Mouse (Mus musculus): ENCODE results near the gene Tnfrsf25. TPM values are rescaled to one million over a fixed set of nuclear protein-coding genes. Genes with fewer than 3 reads are reported as not detected.

The Tnfrsf25 gene
- polyA plus RNA-seq, 1 experiment = 1.9 TPM

DNA sequence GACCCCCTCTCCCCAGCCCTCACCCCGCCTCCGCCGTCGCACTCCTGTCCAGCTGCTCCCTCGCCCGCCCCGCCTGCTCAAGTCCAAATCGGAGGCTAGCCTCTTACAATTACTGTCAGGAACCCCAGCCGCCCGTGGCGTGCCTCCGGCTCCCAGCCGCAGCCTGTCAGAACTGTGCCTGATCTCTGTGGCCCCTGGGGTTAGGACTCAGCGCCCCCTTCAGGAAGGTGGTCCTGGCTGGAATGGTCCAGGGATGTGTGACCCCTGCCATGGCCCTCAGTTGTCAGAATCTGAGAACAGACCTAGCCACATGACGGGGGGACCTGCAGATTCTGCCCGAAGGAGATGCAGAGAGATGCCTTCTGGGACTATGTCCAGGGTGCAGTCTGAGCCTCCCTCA, 1.7 kb upstream of the Tnfrsf25 start:
- no peak for TF ChIP-seq POLR2A (IDR thresholded peaks at IDR 0.05; ENCODE audit: low read depth, low read length)
- no peak for TF ChIP-seq CTCF (IDR thresholded peaks at IDR 0.05; ENCODE audit: borderline replicate concordance, insufficient read depth, low read length)
- Histone ChIP-seq H3K4me1 (ENCODE audit: control insufficient read depth, insufficient read depth, low read length) (no peaks in the 10 kb centered on the region), H3K27ac (ENCODE audit: insufficient read depth, low read length) (no peak overlapping the region)

DNA sequence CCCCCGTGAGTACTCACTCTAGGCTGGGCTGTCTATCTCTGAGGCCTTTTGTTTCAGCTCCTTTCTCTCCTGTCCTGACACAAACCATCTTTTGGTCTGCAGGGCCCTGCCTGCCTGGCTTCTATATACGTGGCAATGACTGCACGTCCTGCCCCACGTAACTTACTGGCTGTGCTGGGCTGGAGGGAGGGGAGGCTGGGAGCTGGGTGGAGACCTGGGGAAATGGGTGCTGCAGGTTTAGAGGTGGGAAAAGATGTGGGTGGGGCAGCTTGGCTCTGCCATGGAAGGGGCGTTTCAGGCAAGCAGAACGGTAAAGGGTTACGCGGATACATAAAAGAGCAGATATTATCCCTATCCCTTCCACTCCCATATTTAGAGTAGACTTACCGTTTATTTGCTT, 1.8 kb downstream of the Tnfrsf25 start:
- H3K27ac ChIP-seq (ENCODE audit: insufficient read depth, low read length) = no peak overlapping the region
- no peak for TF ChIP-seq CTCF (IDR thresholded peaks at IDR 0.05; ENCODE audit: borderline replicate concordance, insufficient read depth, low read length)
- TF ChIP-seq POLR2A (IDR thresholded peaks at IDR 0.05; ENCODE audit: low read depth, low read length) = no peak
- no peak overlapping the region for H3K4me3 ChIP-seq (ENCODE audit: insufficient read depth, low read length)
- no peaks in the 10 kb centered on the region for H3K4me1 ChIP-seq (ENCODE audit: control insufficient read depth, insufficient read depth, low read length)

More for the DNA sequence above, 1.7 kb upstream of the Tnfrsf25 start:
- H3K4me3 ChIP-seq (ENCODE audit: insufficient read depth, low read length) = no peak overlapping the region

- Histone ChIP-seq H3K4me1 (ENCODE audit: control insufficient read depth, insufficient read depth, low read length) (no peaks in the 10 kb centered on the region), H3K4me3 (ENCODE audit: insufficient read depth, low read length) (no peak overlapping the region), H3K27ac (ENCODE audit: insufficient read depth, low read length) (no peak overlapping the region)
- TF ChIP-seq POLR2A (IDR thresholded peaks at IDR 0.05; ENCODE audit: low read depth, low read length) (no peak), CTCF (IDR thresholded peaks at IDR 0.05; ENCODE audit: borderline replicate concordance, insufficient read depth, low read length) (0 out of 2 replicates have a peak, but pooled peaks have one; percentile 6)
Measured at GRCm38 (mm10) chr4:152119396-152120292, 3.9 kb downstream of the Tnfrsf25 start.

GRCm38 (mm10) chr4:152120311-152121182, 4.8 kb downstream of the Tnfrsf25 start:
- Histone ChIP-seq H3K4me1 (ENCODE audit: control insufficient read depth, insufficient read depth, low read length) (no peaks in the 10 kb centered on the region), H3K27ac (ENCODE audit: insufficient read depth, low read length) (no peak overlapping the region), H3K4me3 (ENCODE audit: insufficient read depth, low read length) (no peak overlapping the region)
- TF ChIP-seq CTCF (IDR thresholded peaks at IDR 0.05; ENCODE audit: borderline replicate concordance, insufficient read depth, low read length) (no peak), POLR2A (IDR thresholded peaks at IDR 0.05; ENCODE audit: low read depth, low read length) (no peak)

GRCm38 (mm10) chr4:152121183-152121505, 5.4 kb downstream of the Tnfrsf25 start:
- Histone ChIP-seq H3K4me3 (ENCODE audit: insufficient read depth, low read length) (no peak overlapping the region), H3K27ac (ENCODE audit: insufficient read depth, low read length) (no peak overlapping the region), H3K4me1 (ENCODE audit: control insufficient read depth, insufficient read depth, low read length) (no peaks in the 10 kb centered on the region)
- no peak for TF ChIP-seq CTCF (IDR thresholded peaks at IDR 0.05; ENCODE audit: borderline replicate concordance, insufficient read depth, low read length)
- TF ChIP-seq POLR2A (IDR thresholded peaks at IDR 0.05; ENCODE audit: low read depth, low read length) = no peak

GRCm38 (mm10) chr4:152124361-152124961, 8.7 kb downstream of the Tnfrsf25 start:
- Histone ChIP-seq H3K4me3 (ENCODE audit: insufficient read depth, low read length) (no peak overlapping the region), H3K27ac (ENCODE audit: insufficient read depth, low read length) (no peak overlapping the region), H3K4me1 (ENCODE audit: control insufficient read depth, insufficient read depth, low read length) (no peaks in the 10 kb centered on the region)
- TF ChIP-seq CTCF (IDR thresholded peaks at IDR 0.05; ENCODE audit: borderline replicate concordance, insufficient read depth, low read length) (no peak), POLR2A (IDR thresholded peaks at IDR 0.05; ENCODE audit: low read depth, low read length) (no peak)

DNA sequence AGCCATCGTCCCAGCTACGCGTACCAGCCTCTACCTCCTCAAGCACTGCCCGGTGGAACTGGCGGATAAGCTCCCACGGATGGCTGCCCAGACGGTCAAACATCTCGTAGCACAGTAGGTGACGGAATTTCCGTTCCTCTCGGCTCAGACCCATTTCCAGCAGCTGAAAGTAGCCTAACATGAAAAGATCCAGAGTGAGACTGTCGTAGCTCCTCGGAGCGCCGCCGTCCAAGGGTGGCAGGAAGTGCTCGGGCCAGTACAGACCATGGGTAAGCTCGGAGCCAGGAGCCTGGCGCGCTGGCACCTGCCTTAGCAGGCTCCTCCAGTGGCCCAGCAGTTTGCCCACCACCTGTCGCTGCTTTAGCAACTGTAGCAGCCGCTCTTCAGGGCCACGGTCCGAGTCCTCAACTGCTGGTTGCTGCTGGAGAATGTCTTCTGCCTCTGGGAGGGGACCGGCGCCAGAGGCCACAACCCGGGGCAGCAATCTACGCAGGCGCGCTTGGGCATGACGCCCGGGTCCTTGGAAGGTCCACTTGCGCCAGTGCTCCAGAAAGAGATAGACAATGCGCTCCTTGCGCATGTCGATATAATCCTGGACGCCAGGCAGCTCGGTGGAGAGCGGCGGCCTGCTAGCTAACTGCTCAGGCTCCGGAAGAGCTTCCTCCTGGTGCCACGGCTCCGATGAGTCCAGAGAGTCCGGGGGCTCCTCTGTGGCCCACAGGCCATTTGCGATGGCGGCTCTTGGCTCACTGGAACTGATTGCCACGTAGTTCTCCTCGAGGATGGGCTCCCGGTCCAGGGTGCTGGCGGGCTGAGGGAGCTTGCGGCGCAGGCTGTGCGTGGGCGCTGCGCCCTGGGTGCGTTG, 9.7 kb downstream of the Tnfrsf25 start:
- no peak overlapping the region for H3K27ac ChIP-seq (ENCODE audit: insufficient read depth, low read length)
- H3K4me3 ChIP-seq (ENCODE audit: insufficient read depth, low read length) = no peak overlapping the region; the same call in 1 of the 2 replicates
- no peaks in the 10 kb centered on the region for H3K4me1 ChIP-seq (ENCODE audit: control insufficient read depth, insufficient read depth, low read length)
- TF ChIP-seq CTCF (IDR thresholded peaks at IDR 0.05; ENCODE audit: borderline replicate concordance, insufficient read depth, low read length) (no peak), POLR2A (IDR thresholded peaks at IDR 0.05; ENCODE audit: low read depth, low read length) (no peak)

- TF ChIP-seq CTCF (IDR thresholded peaks at IDR 0.05; ENCODE audit: borderline replicate concordance, insufficient read depth, low read length) (no peak), POLR2A (IDR thresholded peaks at IDR 0.05; ENCODE audit: low read depth, low read length) (no peak)
- Histone ChIP-seq H3K27ac (ENCODE audit: insufficient read depth, low read length) (no peak overlapping the region), H3K4me1 (ENCODE audit: control insufficient read depth, insufficient read depth, low read length) (no peaks in the 10 kb centered on the region), H3K4me3 (ENCODE audit: insufficient read depth, low read length) (no peak overlapping the region; the same call in 1 of the 2 replicates)
Measured at GRCm38 (mm10) chr4:152126026-152126920, 10.5 kb downstream of the Tnfrsf25 start.
